Mouse (Mus musculus) CH12.LX (cell line): ENCODE measurements around the gene Ldlrad3. TPM values are rescaled to one million over a fixed set of nuclear protein-coding genes. Genes with fewer than 3 reads are reported as not detected.

Experiments
- DNase-seq: peaks from one replicate; pipeline ENCODE4 v3.0.0-alpha.2; 2013; ENCODE audit errors: extremely low read depth
- H3K27ac ChIP-seq: 2 replicates; pipeline ENCODE4 v1.5.1; 2012; ENCODE audit warnings: low read depth, mild to moderate bottlenecking, control low read depth, moderate library complexity; ENCODE audit not compliant: insufficient read depth
- H3K27me3 ChIP-seq: replicated peaks from 2 replicates; pipeline ENCODE3; 2012; ENCODE audit warnings: inconsistent platforms
- H3K36me3 ChIP-seq, 2 experiments: replicated peaks in 1 of 2; 2 replicates each; pipeline versions ENCODE3 to v1.6.1; 2012; ENCODE audit warnings: inconsistent platforms in 1 of 2, low read length in 1 of 2, mild to moderate bottlenecking in 1 of 2, mixed read lengths in 1 of 2, moderate library complexity in 1 of 2; ENCODE audit not compliant: control insufficient read depth in 1 of 2, insufficient read depth in 1 of 2
- H3K4me1 ChIP-seq, 2 experiments: 2 replicates each; pipeline ENCODE4 v1.6.1; 2012; ENCODE audit warnings: inconsistent platforms in 1 of 2, moderate library complexity in 1 of 2; ENCODE audit not compliant: insufficient read depth in 2 of 2, control insufficient read depth in 1 of 2
- H3K4me2 ChIP-seq: 2 replicates; pipeline ENCODE4 v1.6.1; 2012; ENCODE audit warnings: low read depth, mild to moderate bottlenecking, control low read depth; ENCODE audit not compliant: poor library complexity, insufficient read depth, severe bottlenecking
- H3K4me3 ChIP-seq, 3 experiments: fragments of 150-350 bp in 1 of 3; sonication (generic) in 1 of 3; replicated peaks in 1 of 3; 2 replicates each; pipeline versions ENCODE3 to v1.5.1; 2011 to 2012; ENCODE audit warnings: low read depth in 2 of 3, low read length in 2 of 3, mild to moderate bottlenecking in 2 of 3, moderate library complexity in 2 of 3, control low read depth in 1 of 3, improper control_type of control experiment in 1 of 3, inconsistent platforms in 1 of 3, mixed read lengths in 1 of 3; ENCODE audit not compliant: poor library complexity in 1 of 3
- H3K79me2 ChIP-seq: replicated peaks from 2 replicates; pipeline ENCODE4 v1.6.1; 2012; ENCODE audit warnings: mild to moderate bottlenecking, moderate library complexity; ENCODE audit not compliant: control insufficient read depth, poor library complexity, insufficient read depth, severe bottlenecking; ENCODE audit errors: extremely low read depth
- H3K9ac ChIP-seq: 2 replicates; pipeline ENCODE4 v1.6.1; 2012; ENCODE audit warnings: low read depth, mild to moderate bottlenecking, control low read depth, moderate library complexity; ENCODE audit not compliant: insufficient read depth
- H3K9me3 ChIP-seq: replicated peaks from 2 replicates; pipeline ENCODE3; 2012; ENCODE audit warnings: low read length, inconsistent platforms, mixed read lengths
- CHD2 ChIP-seq: IDR thresholded peaks from 2 replicates; pipeline ENCODE4 v1.6.1; 2011; ENCODE audit warnings: low read length, improper control_type of control experiment
- E2F4 ChIP-seq: IDR thresholded peaks from 2 replicates; pipeline ENCODE4 v1.6.1; 2011; ENCODE audit warnings: low read depth, low read length, improper control_type of control experiment; ENCODE audit not compliant: insufficient replicate concordance
- ELF1 ChIP-seq: IDR thresholded peaks from 2 replicates; pipeline ENCODE4 v1.6.1; 2014; ENCODE audit warnings: low read depth, mild to moderate bottlenecking, inconsistent platforms, low read length, improper control_type of control experiment
- EP300 ChIP-seq: IDR thresholded peaks from 2 replicates; pipeline ENCODE4 v1.6.1; 2011; ENCODE audit warnings: low read length, improper control_type of control experiment
- HCFC1 ChIP-seq: IDR thresholded peaks from 2 replicates; pipeline ENCODE4 v1.6.1; 2012; ENCODE audit warnings: low read depth, mild to moderate bottlenecking, inconsistent platforms, low read length, improper control_type of control experiment
- IRF4 ChIP-seq: IDR thresholded peaks from 2 replicates; pipeline ENCODE4 v1.6.1; 2014; ENCODE audit warnings: low read depth, mild to moderate bottlenecking, inconsistent platforms, low read length, improper control_type of control experiment
- MAZ ChIP-seq: IDR thresholded peaks from 2 replicates; pipeline ENCODE4 v1.6.1; 2012; ENCODE audit warnings: low read depth, mild to moderate bottlenecking, inconsistent platforms, low read length, improper control_type of control experiment, moderate library complexity
- MEF2A ChIP-seq: IDR thresholded peaks from 2 replicates; pipeline ENCODE4 v1.6.1; 2014; ENCODE audit warnings: low read depth, mild to moderate bottlenecking, inconsistent platforms, low read length, improper control_type of control experiment, borderline replicate concordance
- MYC ChIP-seq: IDR thresholded peaks from 2 replicates; pipeline ENCODE4 v1.6.1; 2011; ENCODE audit warnings: low read depth, mild to moderate bottlenecking, improper control_type of control experiment, low read length
- NRF1 ChIP-seq: IDR thresholded peaks from 2 replicates; pipeline ENCODE4 v1.6.1; 2014; ENCODE audit warnings: low read depth, mild to moderate bottlenecking, inconsistent platforms, low read length, improper control_type of control experiment, moderate library complexity
- POLR2A ChIP-seq: IDR thresholded peaks from 2 replicates; pipeline ENCODE4 v1.6.1; 2011; ENCODE audit warnings: low read depth, mild to moderate bottlenecking, improper control_type of control experiment, low read length
- RAD21 ChIP-seq: IDR thresholded peaks from 2 replicates; pipeline ENCODE4 v1.6.1; 2011; ENCODE audit warnings: low read depth, mild to moderate bottlenecking, low read length, improper control_type of control experiment, moderate library complexity
- RCOR1 ChIP-seq: conservative IDR thresholded peaks from 2 replicates; pipeline ENCODE4 v1.6.1; 2012; ENCODE audit warnings: low read depth, mild to moderate bottlenecking, inconsistent platforms, low read length, improper control_type of control experiment
- SIN3A ChIP-seq: IDR thresholded peaks from 2 replicates; pipeline ENCODE4 v1.6.1; 2012; ENCODE audit warnings: low read length, improper control_type of control experiment, inconsistent platforms
- SMC3 ChIP-seq: IDR thresholded peaks from 2 replicates; pipeline ENCODE4 v1.6.1; 2011; ENCODE audit warnings: low read depth, low read length, improper control_type of control experiment
- TBP ChIP-seq: conservative IDR thresholded peaks from 2 replicates; pipeline ENCODE4 v1.6.1; 2011; ENCODE audit warnings: low read depth, low read length, improper control_type of control experiment
- TCF12 ChIP-seq: IDR thresholded peaks from 2 replicates; pipeline ENCODE4 v1.6.1; 2014; ENCODE audit warnings: low read depth, mild to moderate bottlenecking, inconsistent platforms, low read length, improper control_type of control experiment
- UBTF ChIP-seq: IDR thresholded peaks from 2 replicates; pipeline ENCODE4 v1.6.1; 2012; ENCODE audit warnings: low read depth, mild to moderate bottlenecking, inconsistent platforms, low read length, improper control_type of control experiment, moderate library complexity
- ZKSCAN1 ChIP-seq: IDR thresholded peaks from 2 replicates; pipeline ENCODE4 v1.6.1; 2012; ENCODE audit warnings: low read depth, inconsistent platforms, low read length, improper control_type of control experiment, borderline replicate concordance
- ZNF384 ChIP-seq: IDR thresholded peaks from 2 replicates; pipeline ENCODE4 v1.6.1; 2012; ENCODE audit warnings: low read depth, low read length, improper control_type of control experiment, inconsistent platforms
- dilution Hi-C: fragments of 300-500 bp; cut with MboI; formaldehyde crosslinking; loops from 2 replicates; pipeline ENCODE4 v1.14.3; 2020; ENCODE audit warnings: low sequenced_read_pairs; ENCODE audit not compliant: extremely low pct_unique_long_range_greater_than_20kb, extremely low pct_ligation_motif_present
- in situ Hi-C: fragments of 300-500 bp; cut with MboI; formaldehyde crosslinking; loops from 3 replicates; pipeline ENCODE4 v1.14.3; 2019; ENCODE audit warnings: low sequenced_read_pairs, low pct_ligation_motif_present, low pct_unique_long_range_greater_than_20kb, mixed read lengths
- polyA plus RNA-seq: library from polyadenylated mRNA; unstranded; fragments of >175 nt; gene quantifications from 2 replicates; pipeline ENCODE4 v1.2.1, GENCODE M21; 2012; ENCODE audit warnings: low read depth; ENCODE audit not compliant: insufficient read length
- total RNA-seq, 2 experiments: library from RNA; depleted of rRNA; stranded (reverse); fragments of 300-350 nt in 1 of 2; fragments of >200 nt in 1 of 2; gene quantifications; 2 replicates each; pipeline ENCODE4 v1.2.3; 2012 to 2014

Gene Ldlrad3
- total and polyA plus RNA-seq, 3 experiments: 0.30 to 2.7 (median 2.1) TPM

DNA sequence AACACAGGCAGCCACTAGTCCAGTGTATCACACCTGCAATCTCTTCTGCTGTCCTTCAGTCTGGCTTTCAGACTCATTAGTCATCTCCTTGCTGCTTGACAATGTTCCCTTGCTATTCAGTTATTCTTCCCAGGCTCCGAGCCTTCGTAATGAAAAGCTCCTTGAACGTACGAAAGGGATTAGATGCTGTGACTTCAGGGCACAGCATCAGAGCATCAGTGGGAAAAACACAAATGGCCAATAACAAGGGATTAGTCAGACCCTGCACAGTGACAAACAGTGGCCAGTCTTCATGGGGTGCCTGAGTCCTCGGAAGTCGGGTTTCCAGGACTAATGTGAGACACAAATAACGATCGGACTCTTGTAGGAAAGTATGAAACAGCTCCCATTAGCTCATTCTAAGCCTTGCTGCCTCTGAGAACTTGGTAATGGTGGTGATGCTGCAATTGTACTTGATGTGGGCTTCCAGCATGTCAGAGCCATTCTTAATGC lies 205.7 kb downstream of the Ldlrad3 start:
- dilution Hi-C loops (no loop called here), in situ Hi-C loops (no loop called here)
- DNase-seq: no peak
- no peaks in the 10 kb centered on the region for H3K79me2 ChIP-seq
- no peak overlapping the region for H3K9ac ChIP-seq
- no peak overlapping the region for H3K4me2 ChIP-seq
- no peaks in the 10 kb centered on the region for H3K4me1 ChIP-seq
- H3K9me3 ChIP-seq: no peaks in the 10 kb centered on the region
- H3K36me3 ChIP-seq: no peaks in the 10 kb centered on the region
- TF ChIP-seq ELF1 (no peak), RCOR1 (no peak), UBTF (no peak), RAD21 (no peak), ZKSCAN1 (no peak), CHD2 (no peak), POLR2A (no peak), E2F4 (no peak)
- H3K27me3 ChIP-seq: no peaks in the 10 kb centered on the region
- no peak overlapping the region for H3K4me3 ChIP-seq
- H3K27ac ChIP-seq: no peak overlapping the region

DNA sequence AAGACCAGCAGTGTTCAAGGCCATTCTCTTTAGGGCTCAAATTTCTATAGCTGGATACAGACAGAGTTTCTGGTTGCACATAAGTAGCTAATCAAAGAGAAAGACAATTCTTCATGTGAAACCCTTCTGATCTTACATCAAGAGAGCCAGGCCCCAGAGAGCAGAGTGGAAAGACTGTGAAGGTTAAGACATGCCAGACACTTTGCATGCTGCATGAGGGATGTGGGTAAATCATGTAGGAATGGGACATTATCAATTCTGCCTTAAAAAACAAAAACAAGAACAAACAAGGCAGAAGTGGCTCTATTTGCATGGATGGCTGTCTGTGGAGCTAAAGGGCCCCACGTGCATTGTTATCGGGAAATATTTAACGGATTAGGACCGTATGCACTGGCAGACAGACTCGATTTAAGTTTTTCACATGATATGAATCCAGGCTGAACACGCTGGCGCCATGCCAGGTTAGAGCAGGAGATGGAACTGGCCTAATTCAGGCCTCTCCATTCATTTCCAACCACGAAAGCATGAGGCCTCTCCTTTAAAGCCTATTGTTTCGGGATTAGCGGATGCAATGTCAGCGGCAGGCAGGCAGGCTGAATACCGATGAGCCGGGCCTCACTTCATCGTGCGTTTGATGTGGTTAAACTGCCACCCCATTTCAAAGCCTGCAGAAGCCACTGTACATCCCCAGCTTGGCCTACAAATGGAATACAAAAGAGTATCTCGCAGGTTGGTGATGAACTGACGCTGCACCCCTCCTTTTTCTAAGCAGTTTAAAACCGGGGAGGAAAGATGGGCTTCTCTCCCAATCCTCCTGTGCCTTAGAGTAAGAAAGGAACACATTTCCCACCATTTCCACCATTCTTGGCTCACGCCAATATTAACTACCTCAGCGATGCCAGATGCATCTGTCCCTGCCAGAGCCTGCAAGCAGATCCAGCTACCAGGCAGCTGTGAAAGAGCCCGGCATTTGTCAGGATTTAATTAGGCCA lies 207.4 kb downstream of the Ldlrad3 start:
- Histone ChIP-seq H3K4me3 (no peak overlapping the region), H3K27ac (no peak overlapping the region), H3K79me2 (no peaks in the 10 kb centered on the region), H3K27me3 (no peaks in the 10 kb centered on the region), H3K9ac (no peak overlapping the region), H3K36me3 (no peaks in the 10 kb centered on the region), H3K4me1 (no peaks in the 10 kb centered on the region), H3K9me3 (no peaks in the 10 kb centered on the region), H3K4me2 (no peak overlapping the region)
- TF ChIP-seq HCFC1 (no peak), RCOR1 (no peak), SMC3 (no peak), TCF12 (no peak), TBP (no peak), EP300 (no peak), ELF1 (no peak), UBTF (no peak), NRF1 (no peak), MYC (no peak), SIN3A (no peak), IRF4 (no peak), ZNF384 (no peak), E2F4 (no peak), MEF2A (no peak), MAZ (no peak)
- in situ Hi-C loops (no loop called here), dilution Hi-C loops (no loop called here)
- no peak for DNase-seq
